Mouse (Mus musculus) embryonic facial prominence, embryonic 14.5 days (tissue): ENCODE measurements around the gene Arid1a. TPM values are rescaled to one million over a fixed set of nuclear protein-coding genes. Genes with fewer than 3 reads are reported as not detected.

Experiments used
- ATAC-seq: fragments of 200-750 bp; cut with Nextera tagmentation; 2 replicates; pipeline ENCODE4 v1.8.0; 2017; ENCODE audit warnings: low read depth, moderate number of reproducible peaks, moderate TSS enrichment
- DNase-seq: peaks from one replicate; pipeline ENCODE4 v3.0.0-alpha.2; 2015; ENCODE audit warnings: low spot score
- H3K27ac ChIP-seq: fragments of 300-500 bp; sonication (generic); replicated peaks from 2 replicates; pipeline ENCODE4 v1.5.1; 2014; ENCODE audit warnings: low read depth, mild to moderate bottlenecking, low read length, moderate library complexity
- H3K27me3 ChIP-seq: fragments of 300-500 bp; sonication (generic); replicated peaks from 2 replicates; pipeline ENCODE4 v1.6.1; 2014; ENCODE audit warnings: low read length; ENCODE audit not compliant: control insufficient read depth, insufficient read depth
- H3K36me3 ChIP-seq: fragments of 300-500 bp; sonication (generic); 2 replicates; pipeline ENCODE4 v1.6.1; 2014; ENCODE audit warnings: low read length, mixed read lengths; ENCODE audit not compliant: control insufficient read depth, insufficient read depth
- H3K4me1 ChIP-seq: fragments of 300-500 bp; sonication (generic); 2 replicates; pipeline ENCODE4 v1.6.1; 2014; ENCODE audit warnings: antibody characterized with exemption, low read length; ENCODE audit not compliant: control insufficient read depth, insufficient read depth
- H3K4me2 ChIP-seq: fragments of 300-500 bp; sonication (generic); 2 replicates; pipeline ENCODE4 v1.6.1; 2014; ENCODE audit warnings: low read depth, mild to moderate bottlenecking, low read length, moderate library complexity, mixed read lengths
- H3K4me3 ChIP-seq: fragments of 300-500 bp; sonication (generic); 2 replicates; pipeline ENCODE4 v1.5.1; 2014; ENCODE audit warnings: low read depth, mild to moderate bottlenecking, low read length
- H3K9ac ChIP-seq: fragments of 300-500 bp; sonication (generic); 2 replicates; pipeline ENCODE4 v1.6.1; 2014; ENCODE audit warnings: low read depth, mild to moderate bottlenecking, low read length, moderate library complexity, mixed read lengths
- H3K9me3 ChIP-seq: fragments of 300-500 bp; sonication (generic); 2 replicates; pipeline ENCODE4 v1.6.1; 2016; ENCODE audit warnings: low read length; ENCODE audit not compliant: control insufficient read depth
- WGBS: fragments of 180-500 bp; shearing (Covaris S2); extraction: QIAGEN DNeasy Blood & Tissue Kit; methylation state at CpG from one replicate; pipeline ENCODE4 v1.1.7; 2014; 5-methylcytosine and 5-hydroxymethylcytosine counted together
- polyA plus RNA-seq: library from polyadenylated mRNA; unstranded; fragments of >200 nt; fragmentation: Nextera tagmentation; extraction: Ambion mirVana; gene quantifications from 2 replicates; pipeline ENCODE4 v1.2.1, GENCODE M21; 2014

Gene Arid1a
- polyA plus RNA-seq, 1 experiment from 2014 or later: 29.1 TPM

GRCm38 (mm10) chr4:133712755-133713154 lies 43.8 kb downstream of the Arid1a start:
- ATAC-seq: no peak
- H3K36me3 ChIP-seq: peaks cover 75% of the 10 kb centered on the region
- WGBS: 86% methylated on average over 5 of the region's 5 CpGs
- peaks cover 8% of the 10 kb centered on the region for H3K4me1 ChIP-seq
- no peak for DNase-seq
- no peak overlapping the region for H3K4me3 ChIP-seq
- H3K27ac ChIP-seq: no peak overlapping the region
- H3K27me3 ChIP-seq: no peaks in the 10 kb centered on the region
- H3K4me2 ChIP-seq: no peak overlapping the region
- H3K9me3 ChIP-seq: no peaks in the 10 kb centered on the region
- H3K9ac ChIP-seq: no peak overlapping the region

- no peak overlapping the region for H3K27ac ChIP-seq
- DNase-seq (no peak), ATAC-seq (no peak)
- peaks cover 74% of the 10 kb centered on the region for H3K36me3 ChIP-seq
- no peak overlapping the region for H3K4me3 ChIP-seq
- H3K4me1 ChIP-seq: peaks cover 14% of the 10 kb centered on the region
- H3K4me2 ChIP-seq: no peak overlapping the region
- 86% methylated on average over 6 of the region's 6 CpGs for WGBS
- H3K9ac ChIP-seq: no peak overlapping the region
- H3K27me3 ChIP-seq: no peaks in the 10 kb centered on the region
- H3K9me3 ChIP-seq: no peaks in the 10 kb centered on the region
Observed at GRCm38 (mm10) chr4:133711307-133712076, 45.1 kb downstream of the Arid1a start.

DNA sequence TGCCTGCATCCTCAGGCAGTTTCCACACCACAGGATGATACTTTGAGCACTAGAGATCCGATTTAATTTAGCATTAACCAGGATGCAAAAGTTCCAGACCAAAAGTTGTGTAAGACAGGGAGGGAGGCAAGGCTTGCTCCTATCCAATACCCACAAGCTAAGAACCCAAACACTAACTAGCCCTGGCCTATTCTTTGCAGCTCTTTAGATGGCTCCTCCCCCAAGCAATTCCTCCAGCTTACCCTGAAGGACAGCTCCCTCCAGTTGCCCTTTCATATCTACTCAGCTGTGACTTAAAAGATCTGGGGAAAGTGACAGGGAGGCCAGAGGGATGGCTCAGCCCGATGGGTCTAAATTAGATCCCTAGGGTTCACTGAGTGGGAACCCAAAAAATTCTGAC lies 47.2 kb downstream of the Arid1a start:
- Histone ChIP-seq H3K4me2 (no peak overlapping the region), H3K36me3 (peaks cover 73% of the 10 kb centered on the region), H3K9me3 (no peaks in the 10 kb centered on the region), H3K27ac (no peak overlapping the region), H3K9ac (no peak overlapping the region), H3K4me1 (peaks cover 17% of the 10 kb centered on the region), H3K27me3 (no peaks in the 10 kb centered on the region), H3K4me3 (no peak overlapping the region)
- peak; percentile 23 for DNase-seq
- no peak for ATAC-seq
- 51% methylated on average over 2 of the region's 2 CpGs for WGBS

- no peak overlapping the region for H3K4me2 ChIP-seq
- peaks cover 73% of the 10 kb centered on the region for H3K36me3 ChIP-seq
- ATAC-seq (no peak), DNase-seq (no peak)
- peaks cover 17% of the 10 kb centered on the region for H3K4me1 ChIP-seq
- no peaks in the 10 kb centered on the region for H3K9me3 ChIP-seq
- 58% methylated on average over 1 of the region's 1 CpGs for WGBS
- H3K9ac ChIP-seq: peak overlapping the region; percentile 32; the same call in 1 of the 2 replicates
- H3K4me3 ChIP-seq: no peak overlapping the region
- no peaks in the 10 kb centered on the region for H3K27me3 ChIP-seq
- peak overlapping the region; percentile 74; the same call in 1 of the 2 replicates for H3K27ac ChIP-seq
Observed at GRCm38 (mm10) chr4:133707464-133707863, 49.1 kb downstream of the Arid1a start.

DNA sequence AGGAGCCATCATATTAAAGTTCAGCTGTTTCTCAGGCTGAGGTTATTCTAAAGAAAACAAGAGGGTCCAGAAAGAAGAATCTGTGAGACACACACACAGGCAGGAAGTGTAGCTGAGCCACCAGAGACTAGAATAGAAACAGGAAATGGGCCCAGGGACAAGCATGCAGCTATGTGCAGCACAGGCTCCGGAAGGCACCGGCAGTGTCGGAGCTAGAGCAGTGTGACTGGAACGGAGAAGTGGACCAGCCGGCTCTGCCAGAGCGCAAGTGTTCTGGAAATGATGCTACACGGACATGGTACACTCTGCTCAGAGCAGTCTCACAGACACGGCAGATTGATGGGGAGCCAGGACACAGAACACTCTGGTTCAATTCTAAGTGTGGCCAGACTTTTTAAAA lies 49.6 kb downstream of the Arid1a start:
- Histone ChIP-seq H3K4me2 (0 out of 2 replicates have a peak overlapping the region, but pooled peaks have one; percentile 5), H3K9me3 (no peaks in the 10 kb centered on the region), H3K36me3 (peaks cover 78% of the 10 kb centered on the region), H3K4me3 (no peak overlapping the region), H3K27ac (peak overlapping the region; percentile 74), H3K9ac (peak overlapping the region; percentile 32; the same call in 1 of the 2 replicates), H3K27me3 (no peaks in the 10 kb centered on the region), H3K4me1 (peaks cover 17% of the 10 kb centered on the region)
- peak; percentile 74 for ATAC-seq
- DNase-seq: peak; percentile 81
- WGBS: 30% methylated on average over 8 of the region's 8 CpGs

DNA sequence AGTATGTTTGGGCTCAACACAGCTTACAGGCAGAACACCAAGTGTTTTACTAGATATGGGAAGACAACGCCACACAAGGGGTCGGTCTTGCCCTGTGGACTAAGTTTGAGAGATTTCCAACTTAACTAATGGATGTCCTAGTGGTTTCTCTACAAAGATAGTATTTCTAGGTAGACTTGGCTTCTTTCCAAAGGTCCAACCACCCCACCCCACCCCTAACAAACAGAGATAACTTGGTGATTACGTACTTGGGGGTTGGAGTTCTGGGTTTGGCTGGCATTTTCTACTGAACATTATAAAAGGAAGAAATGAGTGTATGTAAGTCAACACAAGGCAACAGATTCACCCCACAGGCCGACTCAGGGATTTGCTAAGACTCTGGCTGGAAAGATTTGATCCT lies 51.5 kb downstream of the Arid1a start:
- peaks cover 82% of the 10 kb centered on the region for H3K36me3 ChIP-seq

GRCm38 (mm10) chr4:133700905-133701368 lies 55.6 kb downstream of the Arid1a start:
- 64% methylated on average over 11 of the region's 11 CpGs for WGBS

More for the DNA sequence above, 51.5 kb downstream of the Arid1a start:
- Histone ChIP-seq H3K4me1 (peaks cover 17% of the 10 kb centered on the region), H3K9ac (no peak overlapping the region), H3K27ac (no peak overlapping the region), H3K4me2 (no peak overlapping the region), H3K9me3 (no peaks in the 10 kb centered on the region), H3K4me3 (no peak overlapping the region), H3K27me3 (no peaks in the 10 kb centered on the region)
- WGBS: 86% methylated on average over 4 of the region's 4 CpGs
- DNase-seq (no peak), ATAC-seq (no peak)

DNA sequence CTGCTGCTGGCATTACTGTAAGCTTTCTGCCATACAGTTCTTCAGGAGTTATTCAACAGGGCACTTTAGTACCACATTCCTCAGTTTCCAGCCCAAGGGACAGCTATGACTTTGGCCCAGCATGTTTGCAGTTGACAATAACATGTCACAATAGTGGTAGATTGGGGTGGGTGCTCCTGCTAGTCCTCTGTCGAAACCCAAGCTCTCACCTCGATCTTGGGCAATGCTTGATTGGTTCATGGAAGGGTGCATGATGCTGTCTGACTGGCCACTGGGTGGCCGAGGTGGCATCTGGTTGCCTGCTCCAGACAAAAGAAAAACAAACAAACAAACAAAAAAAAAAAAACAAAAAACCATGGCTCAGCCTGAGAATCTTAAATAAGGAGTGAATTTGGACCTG lies 61.2 kb downstream of the Arid1a start:
- peaks cover 86% of the 10 kb centered on the region for H3K36me3 ChIP-seq
- no peak for ATAC-seq
- peaks cover 7% of the 10 kb centered on the region; the same call in 1 of the 2 replicates for H3K4me1 ChIP-seq

More at GRCm38 (mm10) chr4:133700905-133701368, 55.6 kb downstream of the Arid1a start:
- Histone ChIP-seq H3K9ac (no peak overlapping the region), H3K4me2 (no peak overlapping the region), H3K27ac (peak overlapping the region; percentile 4; the same call in 1 of the 2 replicates), H3K27me3 (no peaks in the 10 kb centered on the region), H3K4me3 (no peak overlapping the region), H3K4me1 (no peaks in the 10 kb centered on the region), H3K36me3 (peaks cover 78% of the 10 kb centered on the region), H3K9me3 (no peaks in the 10 kb centered on the region)
- ATAC-seq (peak; percentile 27; the same call in 1 of the 2 replicates), DNase-seq (peak; percentile 19)

More for the DNA sequence above, 61.2 kb downstream of the Arid1a start:
- no peak for DNase-seq
- Histone ChIP-seq H3K4me3 (no peak overlapping the region), H3K9ac (no peak overlapping the region), H3K27ac (no peak overlapping the region), H3K27me3 (no peaks in the 10 kb centered on the region), H3K4me2 (no peak overlapping the region), H3K9me3 (no peaks in the 10 kb centered on the region)
- 80% methylated on average over 3 of the region's 3 CpGs for WGBS
